In the genomic region with DNA sequence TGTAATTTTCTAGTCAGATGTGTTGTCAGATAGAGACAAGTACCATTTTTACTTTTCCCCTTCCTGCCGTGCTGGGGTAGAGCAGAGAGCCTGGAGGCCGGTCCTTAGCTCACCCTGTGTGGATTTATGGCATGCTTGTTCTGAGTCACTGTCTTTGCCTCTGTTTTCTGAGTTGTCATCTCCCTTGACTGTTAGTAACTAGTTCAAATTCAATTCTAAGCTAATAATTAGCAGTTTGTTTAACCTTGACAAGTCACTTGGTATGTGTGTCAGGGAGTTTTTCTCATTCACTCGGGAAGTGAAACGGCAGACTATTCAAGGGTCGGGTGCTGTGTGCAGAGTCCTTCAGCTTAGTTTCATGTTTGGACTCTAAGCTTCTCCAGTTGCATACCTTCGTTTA, we compare ENCODE assay signal across 27 mouse cellular contexts.
DNase-seq lines count a peak whose midpoint lies in the region; ATAC-seq and TF ChIP-seq lines count a peak whose summit lies in the region.
"Had no signal": no experiment of that assay in that cellular context is flagged by ENCODE, and none has a peak within 500 bp of the region (broad histone marks: within the 10 kb centered on the region; RNA-seq: fewer than 3 reads in every experiment).

No protein-coding gene starts in this region.

- 0 out of 2 replicates have a peak, but pooled peaks cover 3% of the 10 kb centered on the region for H3K9me3 ChIP-seq in liver, postnatal 0 days (ENCODE audit: low read length)
- no peaks in the 10 kb centered on the region for H3K9me3 ChIP-seq in liver, embryonic 12.5 days (replicated peaks)
- H3K9me3 ChIP-seq: embryonic facial prominence, embryonic 12.5 days; forebrain, embryonic 10.5 days; forebrain, embryonic 15.5 days had no signal

- WGBS in kidney, adult 2 months: 38% methylated on average over 6 of the region's 6 CpGs
- 58% methylated on average over 6 of the region's 6 CpGs for WGBS in liver, postnatal 0 days (ENCODE audit: insufficient replicate concordance)
- WGBS in liver, embryonic 12.5 days (ENCODE audit: insufficient replicate concordance): 72% methylated on average over 6 of the region's 6 CpGs

- TF ChIP-seq POLR2A in kidney, adult 2 months (IDR thresholded peaks at IDR 0.05; ENCODE audit: low read depth, low read length): no peak

- TF ChIP-seq CTCF in kidney, adult 2 months (conservative IDR thresholded peaks at IDR 0.05; ENCODE audit: insufficient read depth, insufficient read length, low read depth, low read length): no peak
- TF ChIP-seq CTCF in liver, postnatal 0 days (IDR thresholded peaks at IDR 0.05; ENCODE audit: low read depth): no peak

- no peak overlapping the region for H3K4me2 ChIP-seq in liver, postnatal 0 days (ENCODE audit: low read depth, low read length)
- no peak overlapping the region for H3K4me2 ChIP-seq in liver, embryonic 12.5 days
- H3K4me2 ChIP-seq: embryonic facial prominence, embryonic 12.5 days; forebrain, embryonic 15.5 days; heart, embryonic 11.5 days; hindbrain, embryonic 13.5 days; limb, embryonic 13.5 days; lung, embryonic 14.5 days had no signal

- no peak overlapping the region for H3K9ac ChIP-seq in liver, postnatal 0 days (replicated peaks)
- H3K9ac ChIP-seq in liver, embryonic 12.5 days: no peak overlapping the region
- H3K9ac ChIP-seq: embryonic facial prominence, embryonic 12.5 days; forebrain, embryonic 15.5 days; hindbrain, embryonic 13.5 days; limb, embryonic 13.5 days; liver, embryonic 14.5 days; lung, embryonic 14.5 days had no signal

- H3K27ac ChIP-seq in kidney, adult 2 months (ENCODE audit: insufficient read depth, low read depth, low read length): peak overlapping the region; percentile 71
- H3K27ac ChIP-seq in liver, postnatal 0 days (ENCODE audit: low read depth): peak overlapping the region; percentile 39
- H3K27ac ChIP-seq in liver, embryonic 12.5 days: no peak overlapping the region
- H3K27ac ChIP-seq: embryonic facial prominence, embryonic 12.5 days; forebrain, embryonic 10.5 days; forebrain, embryonic 15.5 days; hindbrain, embryonic 13.5 days; limb, embryonic 13.5 days; liver, embryonic 14.5 days had no signal

- no peak for TF ChIP-seq EP300 in liver, postnatal 0 days (IDR thresholded peaks at IDR 0.05; ENCODE audit: low read depth)

- H3K27me3 ChIP-seq in kidney, adult 2 months (replicated peaks; ENCODE audit: control insufficient read depth, insufficient read depth, low read length): no peaks in the 10 kb centered on the region
- no peaks in the 10 kb centered on the region for H3K27me3 ChIP-seq in liver, postnatal 0 days (ENCODE audit: insufficient read depth, low read length)
- H3K27me3 ChIP-seq in liver, embryonic 12.5 days (replicated peaks): no peaks in the 10 kb centered on the region
- H3K27me3 ChIP-seq: embryonic facial prominence, embryonic 12.5 days; forebrain, embryonic 15.5 days; limb, embryonic 13.5 days had no signal

- ATAC-seq in liver, postnatal 0 days: peak; percentile 52; the same call in 1 of the 2 replicates
- ATAC-seq in liver, embryonic 12.5 days: no peak
- ATAC-seq: activated CD4-positive, CD25-positive, alpha-beta regulatory T cell, adult 4 months; forebrain, embryonic 15.5 days; intestine, embryonic 16.5 days had no signal

- DNase-seq in adrenal gland, postnatal 10 days: peak; percentile 19
- DNase-seq in adrenal gland, adult 18-20 months (ENCODE audit: low spot score in 2 of 2): no peak
- peak; percentile 73 for DNase-seq in kidney, adult 2 months
- DNase-seq in kidney, postnatal 10 days: no peak
- DNase-seq in liver, postnatal 0 days: no peak
- no peak for DNase-seq in frontal cortex, adult 2 months (ENCODE audit: extremely low spot score in 1 of 2, low spot score in 1 of 2)
- DNase-seq: cerebellum, adult 11 months; cerebellum, adult 9-10 months; embryo, embryonic 11 days; gastrocnemius, postnatal 10 days; heart, postnatal 4 days; kidney, postnatal 25 days; lung, embryonic 14.5 days; lung, postnatal 14 days; midbrain, embryonic 14.5 days; thymus, adult 2 months; thymus, postnatal 36 days had no signal

- no peak overlapping the region for H3K4me3 ChIP-seq in kidney, adult 2 months (ENCODE audit: insufficient read depth, low read depth, low read length)
- H3K4me3 ChIP-seq in liver, postnatal 0 days (ENCODE audit: low read depth, low read length): no peak overlapping the region
- H3K4me3 ChIP-seq in liver, embryonic 12.5 days: no peak overlapping the region
- H3K4me3 ChIP-seq: embryonic facial prominence, embryonic 12.5 days; forebrain, embryonic 10.5 days; forebrain, embryonic 15.5 days; hindbrain, embryonic 13.5 days; limb, embryonic 13.5 days had no signal

- peaks cover 24% of the 10 kb centered on the region for H3K4me1 ChIP-seq in kidney, adult 2 months (ENCODE audit: control insufficient read depth, insufficient read depth, low read length)
- peaks cover 10% of the 10 kb centered on the region for H3K4me1 ChIP-seq in liver, postnatal 0 days (ENCODE audit: insufficient read depth)
- peaks cover 11% of the 10 kb centered on the region; the same call in 1 of the 2 replicates for H3K4me1 ChIP-seq in liver, embryonic 12.5 days

- H3K36me3 ChIP-seq in kidney, adult 2 months (ENCODE audit: control insufficient read depth, insufficient read depth, low read length): no peaks in the 10 kb centered on the region; the same call in 1 of the 2 replicates
- peaks cover 7% of the 10 kb centered on the region; the same call in 1 of the 2 replicates for H3K36me3 ChIP-seq in liver, postnatal 0 days (replicated peaks; ENCODE audit: insufficient read depth, low read length)
- 0 out of 2 replicates have a peak, but pooled peaks cover 2% of the 10 kb centered on the region for H3K36me3 ChIP-seq in liver, embryonic 12.5 days

Comparison
In these comparisons a context has a peak if more than half of its experiments do, and no peak if none do; other contexts are left out.
1. DNase-seq: peak in adrenal gland, postnatal 10 days (single experiment) and kidney, adult 2 months (single experiment); none in adrenal gland, adult 18-20 months (0 of 2), kidney, postnatal 10 days (single experiment), liver, postnatal 0 days (single experiment) and frontal cortex, adult 2 months (0 of 2).